ENCODE assay signal across 1 mouse cellular context in the genomic region with DNA sequence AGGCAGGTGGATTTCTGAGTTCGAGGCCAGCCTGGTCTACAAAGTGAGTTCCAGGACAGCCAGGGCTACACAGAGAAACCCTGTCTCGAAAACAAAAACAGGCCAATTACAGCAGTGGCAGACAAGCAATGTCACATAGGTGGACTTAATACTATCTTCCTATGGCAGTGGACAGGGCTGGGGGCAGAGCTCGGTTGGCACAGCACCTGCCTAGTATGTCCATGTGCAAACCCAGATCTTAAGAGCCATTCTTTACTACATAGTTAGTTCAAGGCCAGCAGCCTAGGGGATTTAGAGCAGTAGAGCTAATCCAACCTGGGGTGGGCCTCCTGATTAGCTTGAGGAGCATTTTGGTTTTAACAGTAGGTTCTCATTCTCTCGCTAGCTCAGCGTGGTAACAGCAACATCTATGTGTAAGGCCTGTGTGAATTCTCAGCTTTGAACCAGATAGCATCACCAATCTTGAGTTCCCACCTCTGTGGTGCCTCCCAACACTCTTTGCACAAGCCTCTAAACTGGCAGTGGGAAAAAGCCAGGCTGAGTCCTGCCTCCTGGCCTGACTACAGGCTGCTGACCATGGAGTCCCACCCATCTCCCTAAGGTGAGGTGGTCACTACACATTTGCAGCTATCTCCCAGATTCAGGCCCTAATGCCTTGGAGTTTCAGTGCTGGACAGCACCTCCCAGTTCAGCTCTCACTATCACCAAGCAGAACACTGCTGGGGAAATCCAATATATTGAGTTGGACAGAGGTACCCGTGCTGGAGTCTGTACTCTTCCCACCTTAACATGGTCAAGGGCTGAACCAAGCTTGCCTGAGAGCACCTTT.
A peak's percentile ranks its signal among the peaks of the same experiment; 100 is the strongest.
TF ChIP-seq lines count a peak whose summit lies in the region.

No protein-coding gene starts in this region.

TF ChIP-seq in CH12.LX, 34 proteins besides CTCF, POLR2A, EP300 and RAD21 (continued from another document):
- TF ChIP-seq MAZ (IDR thresholded peaks at IDR 0.05; ENCODE audit: low read depth, low read length) = no peak
- peak; percentile 84 for TF ChIP-seq ZMIZ1 (IDR thresholded peaks at IDR 0.05; ENCODE audit: low read depth, low read length)
- TF ChIP-seq MXI1 (IDR thresholded peaks at IDR 0.05; ENCODE audit: low read depth, low read length) = no peak
- no peak for TF ChIP-seq KAT2A (IDR thresholded peaks at IDR 0.05; ENCODE audit: insufficient replicate concordance, low read length)
- peak; percentile 31; the same call in 1 of the 2 replicates for TF ChIP-seq CHD2 (IDR thresholded peaks at IDR 0.05; ENCODE audit: low read length)
- TF ChIP-seq USF2 (conservative IDR thresholded peaks at IDR 0.05; ENCODE audit: low read depth, low read length) = no peak
- no peak for TF ChIP-seq PAX5 (IDR thresholded peaks at IDR 0.05; ENCODE audit: low read length)
- TF ChIP-seq RCOR1 (conservative IDR thresholded peaks at IDR 0.05; ENCODE audit: low read depth, low read length) = no peak
- peak; percentile 27; the same call in 1 of the 2 replicates for TF ChIP-seq POLR2AphosphoS2 (IDR thresholded peaks at IDR 0.05; ENCODE audit: low read depth, low read length)
- TF ChIP-seq TBP (conservative IDR thresholded peaks at IDR 0.05; ENCODE audit: low read depth, low read length) = no peak
TF ChIP-seq in CH12.LX: peak in this region for 3.
